Mouse (Mus musculus) CD4-positive, CD25-positive, alpha-beta regulatory T cell, adult 4 months (primary cell): ENCODE results near the gene Syt14. TPM values are rescaled to one million over a fixed set of nuclear protein-coding genes. Genes with fewer than 3 reads are reported as not detected.

Source experiments
- ATAC-seq: one replicate; pipeline ENCODE4 v1.8.0; 2017
- polyA plus RNA-seq, 2 experiments: library from polyadenylated mRNA; unstranded; fragments of 100-300 nt; shearing (Covaris generic); gene quantifications; one replicate each; pipeline ENCODE4 v1.2.1; 2017

Syt14 gene
- polyA plus RNA-seq, 2 experiments from 2014 or later, result 0.05 TPM; not detected in 1

DNA sequence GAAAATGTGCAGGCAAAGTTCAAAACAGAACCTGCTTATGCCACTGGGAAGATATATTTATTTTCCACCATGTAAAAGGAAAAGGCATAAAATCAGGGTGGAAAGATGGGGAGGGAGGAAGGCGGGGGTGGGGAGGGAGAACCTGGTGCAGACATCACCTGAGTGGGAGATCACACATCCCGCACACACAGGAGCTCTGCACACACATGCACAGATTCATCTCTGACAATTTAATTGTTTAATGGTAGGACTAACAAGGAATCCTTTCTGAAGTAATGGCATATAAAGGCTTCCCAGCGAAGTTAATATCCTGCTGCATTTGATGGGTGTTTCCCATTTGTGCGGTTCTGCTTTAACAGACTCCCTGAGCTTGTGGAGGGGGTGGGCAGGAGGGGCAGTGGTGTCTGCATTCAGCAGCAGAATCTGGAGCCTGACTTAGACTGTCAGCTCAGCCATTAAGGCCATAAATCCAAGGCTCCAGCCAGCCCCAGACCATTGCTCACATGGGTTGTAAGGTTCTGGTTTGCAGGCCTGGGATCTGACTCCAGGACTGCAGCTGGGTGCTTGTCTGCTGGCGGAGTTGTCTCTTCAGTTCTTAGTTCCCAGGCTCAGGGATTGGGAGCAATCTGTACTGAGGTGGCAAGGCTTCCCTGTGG lies 174.1 kb downstream of the Syt14 start:
- ATAC-seq, result no peak

DNA sequence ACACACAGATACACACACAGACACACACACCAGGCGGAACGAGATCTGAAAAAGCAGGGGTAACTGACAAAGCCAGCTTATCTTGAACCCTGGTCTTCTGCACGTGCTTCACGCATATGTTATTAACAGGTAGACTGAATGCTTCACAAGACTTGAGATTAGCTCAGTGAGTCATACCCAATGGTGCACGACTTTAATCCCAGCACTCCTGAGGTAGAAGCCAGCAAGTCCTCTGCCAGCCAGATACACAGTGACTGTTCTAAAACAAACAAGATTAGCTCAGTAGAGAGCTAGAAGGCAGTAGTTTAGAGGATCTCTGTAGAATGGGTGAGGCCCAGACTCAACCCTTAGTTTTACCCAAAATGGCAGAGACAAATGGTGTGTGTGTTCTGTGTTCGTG lies 175.3 kb downstream of the Syt14 start:
- ATAC-seq, result no peak

DNA sequence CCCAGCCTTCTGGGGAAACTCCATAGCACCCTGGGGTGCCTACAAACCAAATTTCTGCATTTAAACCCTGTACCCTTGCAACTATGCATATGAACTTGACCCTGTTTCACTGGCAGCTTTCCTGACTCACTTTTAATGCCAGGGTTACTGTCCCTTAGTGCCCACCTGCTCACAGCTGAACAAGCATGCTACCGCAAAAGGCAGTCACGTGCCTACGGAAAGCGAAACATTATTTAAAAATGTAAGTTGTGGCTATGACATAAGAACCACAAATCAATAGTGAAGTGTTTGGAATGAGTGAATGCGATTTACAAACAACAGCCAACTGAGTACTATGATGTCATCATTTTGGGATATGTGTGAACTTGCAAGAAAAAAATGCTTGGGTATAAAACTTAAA lies 178.0 kb downstream of the Syt14 start:
- no peak for ATAC-seq

DNA sequence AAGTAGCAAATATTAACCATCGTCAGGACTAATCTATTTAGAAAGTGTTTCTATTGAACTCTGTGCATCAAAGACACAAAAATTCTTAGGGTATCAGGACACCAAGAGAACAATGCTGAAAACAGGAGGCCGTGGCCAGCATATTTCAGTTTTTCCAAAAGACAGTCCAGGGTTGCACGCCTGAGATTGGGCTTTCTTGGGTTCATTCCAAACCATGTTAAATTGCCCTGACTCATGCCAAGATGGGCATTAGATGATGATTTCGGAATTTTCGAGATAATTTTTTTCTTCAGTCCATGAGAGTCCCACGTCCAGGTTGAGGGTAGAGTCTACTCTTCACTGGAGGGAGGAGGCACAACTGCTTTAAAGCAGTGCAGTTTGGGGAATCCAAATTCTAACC lies 178.6 kb downstream of the Syt14 start:
- no peak for ATAC-seq

DNA sequence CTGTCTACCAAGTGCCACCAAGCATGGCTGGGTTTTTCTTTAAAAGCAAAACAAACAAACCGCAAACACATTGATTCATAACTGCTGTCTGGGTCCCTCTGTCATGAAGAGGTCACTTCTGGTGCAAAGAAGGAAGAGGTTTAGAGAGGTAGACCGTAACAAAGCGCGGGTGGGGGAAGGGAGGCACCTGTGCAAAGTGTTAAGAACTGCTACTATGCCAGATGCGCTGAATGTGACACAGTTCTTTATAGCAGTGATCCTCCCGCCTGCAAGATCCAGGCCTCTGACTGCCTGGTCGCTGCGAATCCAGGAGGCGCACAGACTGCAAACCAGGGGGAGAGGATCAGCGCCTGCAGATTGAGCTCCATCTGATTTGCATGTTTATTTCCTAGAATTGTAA lies 179.2 kb downstream of the Syt14 start:
- ATAC-seq, result no peak

DNA sequence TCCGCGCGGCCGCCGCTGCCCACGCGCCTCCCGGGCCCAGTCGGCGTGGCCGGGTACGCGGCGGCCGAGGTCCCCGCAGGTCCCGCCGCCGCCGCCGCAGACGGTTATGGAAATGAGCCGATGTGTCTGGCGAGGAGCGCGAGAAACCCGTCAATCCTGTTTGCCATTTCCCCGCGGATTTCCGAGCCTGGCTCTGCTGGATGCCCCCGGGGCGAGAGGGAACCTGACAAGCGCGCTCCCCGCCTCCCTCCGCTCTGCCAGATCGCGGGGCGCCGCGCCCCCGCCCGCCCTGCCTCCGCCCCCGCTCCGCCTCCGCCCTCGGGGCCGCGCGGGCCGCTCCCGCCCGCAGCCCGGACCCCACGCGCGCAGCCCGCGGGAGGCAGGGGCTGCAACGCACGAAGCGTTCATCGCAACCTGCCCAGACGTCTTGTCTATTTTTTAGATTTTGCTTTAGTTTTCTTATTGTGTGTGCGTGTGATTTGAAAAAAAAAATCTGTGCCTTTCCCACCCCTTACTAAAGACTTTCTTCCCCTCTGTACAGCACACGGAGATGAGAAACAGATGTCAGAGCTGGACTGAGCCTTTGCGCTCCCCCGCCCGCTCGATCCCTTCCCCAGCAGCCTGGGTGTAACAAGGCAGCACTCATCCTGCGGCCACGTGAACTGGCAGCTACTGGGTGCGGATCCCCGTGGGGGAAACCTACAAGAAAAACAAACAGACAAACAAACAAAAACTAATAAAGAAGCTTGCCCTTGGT lies 179.9 kb downstream of the Syt14 start, which contains the start of gene Sertad4:
TSS of gene Sertad4 (minus strand) at position 283 of the 757 bp plus-strand sequence.
- ATAC-seq, result no peak

DNA sequence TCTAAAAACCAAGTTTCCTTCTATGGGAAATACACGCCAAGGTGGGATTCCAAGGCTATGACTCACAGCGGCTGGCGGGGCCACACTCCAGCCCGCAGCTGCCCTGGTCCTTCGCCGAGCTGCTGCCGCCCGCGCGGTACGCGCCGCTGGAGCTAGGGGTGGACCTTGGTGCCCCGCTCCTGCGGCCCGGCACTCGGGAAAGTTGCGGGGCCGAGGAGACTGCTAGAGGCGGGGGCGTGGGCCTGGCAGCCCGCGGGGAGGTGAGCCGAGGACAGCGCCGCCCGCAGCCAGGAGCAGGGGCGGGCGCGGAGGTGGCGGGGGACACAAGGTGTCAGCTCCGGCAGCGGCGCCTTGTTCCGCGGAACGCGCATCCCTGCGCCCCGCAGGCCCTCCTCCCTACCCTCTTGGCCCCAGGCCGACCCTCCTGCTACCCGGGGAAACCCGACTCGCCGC lies 180.7 kb downstream of the Syt14 start:
- ATAC-seq, result no peak

DNA sequence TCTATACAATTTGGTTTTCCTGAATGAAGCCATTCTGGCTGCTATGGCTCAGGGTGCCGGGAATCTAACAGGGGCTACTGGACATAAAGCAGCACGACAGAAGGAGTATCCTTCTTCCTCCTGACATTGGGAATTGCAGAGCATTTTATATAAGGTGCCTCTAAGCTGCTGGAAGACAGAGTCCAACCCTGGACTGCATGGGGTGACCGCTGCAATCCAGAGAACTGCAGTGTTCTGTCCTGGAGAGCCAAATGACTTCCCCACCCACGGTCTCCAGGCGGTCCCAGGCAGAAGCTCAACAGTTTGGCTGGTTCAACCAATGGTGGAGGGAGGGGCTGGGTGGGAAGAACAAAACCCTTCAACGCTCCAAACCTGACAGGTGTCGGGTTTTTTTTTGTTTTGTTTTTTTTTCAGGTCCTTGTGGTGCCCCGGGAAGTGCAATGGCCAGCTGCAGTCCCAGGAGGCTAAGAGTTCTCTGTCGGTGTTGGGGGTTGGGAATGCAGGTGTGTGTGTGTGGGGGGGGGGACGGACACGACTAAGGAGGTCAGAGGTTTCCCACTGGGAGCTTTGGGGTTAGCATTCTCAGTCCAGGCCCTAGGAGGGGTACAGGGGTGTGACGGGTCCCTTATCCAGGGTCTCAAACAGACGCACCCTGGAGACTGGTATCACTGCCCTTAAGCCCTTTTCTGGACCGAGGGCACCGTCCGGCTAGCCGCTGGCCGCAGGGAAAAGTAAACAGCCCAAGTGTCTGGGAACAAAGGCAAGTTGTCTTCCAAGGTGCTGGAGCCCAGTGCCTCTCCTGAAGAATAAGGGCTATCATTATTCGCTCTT lies 181.4 kb downstream of the Syt14 start:
- no peak for ATAC-seq

DNA sequence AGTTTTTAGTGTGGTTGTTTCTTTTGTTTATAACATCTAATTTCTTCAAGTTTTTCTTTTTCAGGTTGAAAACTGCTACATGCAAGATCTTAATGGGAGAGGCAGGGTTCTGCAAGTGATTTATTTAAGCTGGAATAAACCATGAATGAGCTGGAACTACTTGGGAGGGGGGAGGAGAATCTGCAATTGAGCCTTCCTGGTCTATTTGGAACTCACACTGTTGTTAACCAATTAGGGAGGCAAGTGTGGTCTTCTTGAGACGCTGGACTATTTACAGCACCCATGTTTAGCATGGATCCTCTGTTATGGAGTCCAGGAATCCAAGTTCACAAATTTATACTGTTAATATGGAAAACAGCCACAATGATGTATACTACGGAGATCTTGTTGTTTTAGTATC lies 182.1 kb downstream of the Syt14 start:
- no peak for ATAC-seq

DNA sequence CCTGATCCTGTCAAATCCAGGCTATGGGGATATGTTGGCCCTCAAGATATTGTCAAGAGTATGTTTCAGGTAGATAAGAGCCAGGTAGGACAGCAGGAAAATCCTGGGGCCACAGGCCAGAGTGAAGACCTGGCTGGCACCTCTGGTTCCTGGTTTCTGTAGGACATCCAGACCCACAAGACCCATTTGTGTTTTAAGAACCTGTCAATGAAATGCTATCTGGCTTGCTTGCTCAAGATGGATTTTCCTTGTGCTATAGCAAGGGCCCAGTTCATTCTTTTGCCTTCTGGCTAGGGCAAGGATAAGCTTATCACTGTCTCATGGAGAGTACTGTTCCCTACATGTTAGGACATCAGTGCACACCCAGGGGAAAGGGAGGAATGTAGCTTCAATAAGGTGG lies 183.5 kb downstream of the Syt14 start:
- no peak for ATAC-seq

DNA sequence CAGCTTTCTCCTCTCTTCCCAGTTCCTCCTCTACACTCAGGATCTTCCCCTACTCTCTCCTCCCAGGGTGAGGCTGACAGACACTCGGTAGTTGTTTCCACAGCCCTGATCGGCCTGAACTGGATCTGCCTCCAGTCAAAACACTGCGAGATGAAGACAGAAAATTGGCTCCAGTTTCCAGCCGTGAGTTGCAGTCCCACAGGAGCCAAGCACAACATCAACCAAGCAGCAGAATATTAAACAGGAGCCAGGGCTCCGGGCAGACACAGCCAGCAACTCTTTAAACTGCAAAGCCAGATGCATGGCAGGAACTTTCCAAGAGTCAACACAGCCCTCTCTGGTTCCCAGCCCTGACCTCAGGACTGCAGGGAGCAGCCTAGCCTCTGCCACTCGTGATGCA lies 183.9 kb downstream of the Syt14 start:
- ATAC-seq, result no peak

DNA sequence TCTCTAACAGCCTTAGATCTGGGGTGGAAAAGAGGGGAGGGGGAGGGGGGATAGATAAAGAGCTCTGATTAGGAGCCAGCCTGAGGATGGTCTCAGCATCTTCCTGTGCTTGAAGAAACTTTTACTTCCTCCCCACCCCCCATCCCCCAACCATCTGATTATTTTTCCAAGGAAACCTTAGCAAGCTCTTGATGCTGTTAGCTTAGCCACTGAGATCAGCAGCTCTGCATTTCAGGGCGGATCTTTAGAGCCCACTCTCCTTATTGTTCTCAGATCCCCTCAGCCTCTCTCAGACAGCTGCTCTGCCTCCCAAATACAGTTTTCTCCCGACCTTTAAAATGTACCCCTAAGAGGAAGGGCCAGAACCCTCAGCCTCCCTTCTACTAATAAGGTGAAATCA lies 184.4 kb downstream of the Syt14 start:
- no peak for ATAC-seq

DNA sequence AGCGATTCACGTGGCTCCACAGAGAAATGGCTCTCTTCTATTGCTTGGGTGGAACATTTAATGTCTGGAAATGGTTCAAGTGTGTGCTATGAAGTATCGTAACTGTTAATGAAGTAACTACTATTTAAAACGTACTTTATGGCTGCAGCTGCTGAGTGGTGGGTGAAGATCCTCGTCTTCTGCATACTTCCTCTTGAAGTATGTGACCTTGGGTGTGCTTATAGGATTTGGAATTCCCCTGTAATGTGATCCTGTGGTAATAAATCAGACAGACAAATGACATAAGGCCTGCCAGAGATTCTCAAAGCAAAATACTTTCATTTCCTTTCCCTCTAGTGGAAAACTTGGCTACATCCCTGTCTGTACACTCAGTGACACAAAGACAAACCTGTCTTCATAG lies 186.0 kb downstream of the Syt14 start:
- no peak for ATAC-seq

DNA sequence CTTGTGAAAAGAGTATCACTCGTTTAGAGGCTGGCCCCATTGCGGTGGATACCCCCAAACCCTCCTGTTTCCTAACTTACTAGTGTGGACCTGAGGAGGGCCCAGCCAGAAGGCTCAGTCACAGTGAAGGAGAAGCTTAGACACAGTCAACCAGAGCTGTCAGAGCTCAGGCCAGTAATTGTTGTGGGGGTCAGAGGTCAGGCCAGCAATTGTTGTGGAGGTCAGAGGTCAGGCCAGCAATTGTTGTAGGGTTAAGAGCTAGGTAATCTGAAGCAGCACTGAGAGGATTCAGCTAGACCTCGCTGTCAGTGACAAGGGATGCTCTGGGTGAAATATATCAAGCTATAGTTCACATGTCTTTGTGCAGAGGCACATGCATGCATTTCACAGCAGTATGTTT lies 188.3 kb downstream of the Syt14 start:
- no peak for ATAC-seq

Other genes with a start within 250 kb of the Syt14 start
- not detected for gene Sertad4, start 180.0 kb downstream of the Syt14 start, polyA plus RNA-seq
- gene Diexf, start 94.5 kb upstream of the Syt14 start, polyA plus RNA-seq, result 1 to 10 TPM; 9.5 to 10.0 TPM
- gene Irf6, start 117.3 kb upstream of the Syt14 start, polyA plus RNA-seq, result 1 to 10 TPM; 7.3 to 9.3 TPM
- 10 to 100 TPM; 15.7 to 16.1 TPM for gene A130010J15Rik, start 132.3 kb upstream of the Syt14 start, polyA plus RNA-seq
- gene Traf3ip3, start 165.9 kb upstream of the Syt14 start, polyA plus RNA-seq, result 100 to 1,000 TPM; 367 to 455 TPM
- gene Lamb3, start 171.9 kb upstream of the Syt14 start, polyA plus RNA-seq, result 10 to 100 TPM; 22.2 to 30.4 TPM
- gene Hsd11b1, start 228.3 kb upstream of the Syt14 start, polyA plus RNA-seq, result 100 to 1,000 TPM; 171 to 174 TPM
- gene G0s2, start 237.4 kb upstream of the Syt14 start, polyA plus RNA-seq, result 1 to 10 TPM; 1.1 to 1.5 TPM